Mouse (Mus musculus): ENCODE measurements at regions not wholly inside any gene's neighbourhood (a gene's known extent, or its start where the extent isn't known, plus 50 kb on each side); places are given as distances from the start of the nearest gene placed in this dataset.

DNA sequence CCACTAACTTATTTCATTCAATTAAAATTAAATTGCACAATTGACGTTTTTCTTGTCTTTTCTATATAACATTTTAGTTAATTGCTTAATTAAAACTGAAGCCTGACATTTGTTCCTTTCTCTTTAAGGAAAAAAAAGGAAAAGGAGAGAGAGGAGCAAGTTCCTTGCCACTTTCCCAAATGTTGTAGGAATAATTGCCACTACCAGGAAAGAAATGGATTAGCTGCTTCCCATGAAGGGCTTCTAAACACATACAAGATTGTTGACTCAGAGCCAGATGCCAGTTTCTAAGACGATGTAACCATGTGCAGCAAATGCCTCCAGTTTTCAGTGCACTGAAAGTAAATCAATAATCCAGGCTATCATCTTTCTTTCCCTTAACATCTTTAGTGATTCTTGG, 914.5 kb downstream of the Adgrl2 start:
- H3K9me3 ChIP-seq, result no peaks in the 10 kb centered on the region
- no peaks in the 10 kb centered on the region for H3K4me1 ChIP-seq
- ATAC-seq (ENCODE audit: low FRiP score, low read depth), result no peak
- no peaks in the 10 kb centered on the region for H3K27me3 ChIP-seq
- H3K4me3 ChIP-seq, result no peak overlapping the region
- no peak overlapping the region for H3K9ac ChIP-seq (replicated peaks)
- WGBS, result 67% methylated on average over 2 of the region's 2 CpGs
- H3K36me3 ChIP-seq, result no peaks in the 10 kb centered on the region
- no peak overlapping the region for H3K27ac ChIP-seq (replicated peaks)
- H3K4me2 ChIP-seq (replicated peaks), result no peak overlapping the region

- Histone ChIP-seq H3K4me1 (no peaks in the 10 kb centered on the region), H3K4me2 (replicated peaks) (no peak overlapping the region), H3K27me3 (no peaks in the 10 kb centered on the region), H3K27ac (replicated peaks) (no peak overlapping the region), H3K9me3 (no peaks in the 10 kb centered on the region), H3K9ac (replicated peaks) (no peak overlapping the region), H3K4me3 (no peak overlapping the region), H3K36me3 (no peaks in the 10 kb centered on the region)
- no peak for ATAC-seq (ENCODE audit: low FRiP score, low read depth)
- 85% methylated on average over 6 of the region's 6 CpGs for WGBS
These were observed 923.7 kb downstream of the Adgrl2 start for GRCm38 (mm10) chr3:148066701-148067100.

GRCm38 (mm10) chr3:148056074-148056473, 934.3 kb downstream of the Adgrl2 start:
- Histone ChIP-seq H3K9me3 (no peaks in the 10 kb centered on the region), H3K9ac (replicated peaks) (no peak overlapping the region), H3K4me3 (no peak overlapping the region), H3K27ac (replicated peaks) (no peak overlapping the region), H3K4me1 (no peaks in the 10 kb centered on the region), H3K27me3 (no peaks in the 10 kb centered on the region), H3K36me3 (no peaks in the 10 kb centered on the region), H3K4me2 (replicated peaks) (no peak overlapping the region)
- ATAC-seq (ENCODE audit: low FRiP score, low read depth), result no peak
- 86% methylated on average over 4 of the region's 4 CpGs for WGBS

GRCm38 (mm10) chr3:148052516-148052915, 937.8 kb downstream of the Adgrl2 start:
- H3K27me3 ChIP-seq, result no peaks in the 10 kb centered on the region
- WGBS, result 63% methylated on average over 5 of the region's 5 CpGs
- H3K4me2 ChIP-seq (replicated peaks), result no peak overlapping the region
- ATAC-seq (ENCODE audit: low FRiP score, low read depth), result no peak
- H3K4me3 ChIP-seq, result no peak overlapping the region
- H3K4me1 ChIP-seq, result no peaks in the 10 kb centered on the region
- no peaks in the 10 kb centered on the region for H3K36me3 ChIP-seq
- H3K27ac ChIP-seq (replicated peaks), result no peak overlapping the region
- no peak overlapping the region for H3K9ac ChIP-seq (replicated peaks)
- H3K9me3 ChIP-seq, result no peaks in the 10 kb centered on the region

GRCm38 (mm10) chr3:148048247-148048646, 942.1 kb downstream of the Adgrl2 start:
- no peaks in the 10 kb centered on the region for H3K4me1 ChIP-seq
- no peaks in the 10 kb centered on the region for H3K36me3 ChIP-seq
- no peaks in the 10 kb centered on the region for H3K9me3 ChIP-seq
- H3K27ac ChIP-seq (replicated peaks), result no peak overlapping the region
- H3K4me2 ChIP-seq (replicated peaks), result no peak overlapping the region
- no peaks in the 10 kb centered on the region for H3K27me3 ChIP-seq
- H3K9ac ChIP-seq (replicated peaks), result no peak overlapping the region
- H3K4me3 ChIP-seq, result no peak overlapping the region
- ATAC-seq (ENCODE audit: low FRiP score, low read depth), result no peak
- 88% methylated on average over 2 of the region's 2 CpGs for WGBS

DNA sequence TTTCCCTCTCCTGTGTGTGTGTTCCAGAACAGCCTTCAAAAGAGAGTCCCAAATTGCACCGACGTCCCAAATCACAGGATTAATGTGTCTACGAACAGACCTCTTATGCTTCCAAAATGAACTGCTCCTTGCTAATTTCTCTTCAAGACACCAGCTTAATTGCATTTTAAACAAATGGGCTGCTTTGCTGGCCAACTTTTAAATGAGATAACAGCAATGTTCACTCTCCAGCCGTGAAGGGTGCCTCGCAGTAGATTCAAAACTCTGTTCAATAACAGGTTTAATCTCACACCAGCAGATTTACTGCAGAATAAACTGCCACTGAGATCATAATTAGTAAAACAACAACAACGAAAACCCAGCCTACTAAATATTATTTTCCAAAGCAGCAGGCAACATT, 957.8 kb downstream of the Adgrl2 start:
- WGBS, result 73% methylated on average over 6 of the region's 6 CpGs
- H3K36me3 ChIP-seq, result no peaks in the 10 kb centered on the region

GRCm38 (mm10) chr3:148005831-148006230, 984.5 kb downstream of the Adgrl2 start:
- WGBS, result 68% methylated on average over 5 of the region's 5 CpGs
- no peaks in the 10 kb centered on the region for H3K27me3 ChIP-seq

More for the DNA sequence above, 957.8 kb downstream of the Adgrl2 start:
- no peak overlapping the region for H3K4me3 ChIP-seq
- no peaks in the 10 kb centered on the region for H3K9me3 ChIP-seq
- H3K4me1 ChIP-seq, result no peaks in the 10 kb centered on the region
- ATAC-seq (ENCODE audit: low FRiP score, low read depth), result no peak
- no peak overlapping the region for H3K27ac ChIP-seq (replicated peaks)
- no peak overlapping the region for H3K4me2 ChIP-seq (replicated peaks)
- no peaks in the 10 kb centered on the region for H3K27me3 ChIP-seq
- no peak overlapping the region for H3K9ac ChIP-seq (replicated peaks)

GRCm38 (mm10) chr3:148004006-148004405, 986.3 kb downstream of the Adgrl2 start:
- 55% methylated on average over 3 of the region's 3 CpGs for WGBS
- no peak overlapping the region for H3K27ac ChIP-seq (replicated peaks)
- H3K4me1 ChIP-seq, result no peaks in the 10 kb centered on the region
- no peak overlapping the region for H3K4me2 ChIP-seq (replicated peaks)
- no peaks in the 10 kb centered on the region for H3K27me3 ChIP-seq
- no peak for ATAC-seq (ENCODE audit: low FRiP score, low read depth)
- H3K36me3 ChIP-seq, result no peaks in the 10 kb centered on the region
- no peaks in the 10 kb centered on the region for H3K9me3 ChIP-seq
- H3K9ac ChIP-seq (replicated peaks), result no peak overlapping the region
- H3K4me3 ChIP-seq, result no peak overlapping the region

More at GRCm38 (mm10) chr3:148005831-148006230, 984.5 kb downstream of the Adgrl2 start:
- Histone ChIP-seq H3K4me3 (no peak overlapping the region), H3K9ac (replicated peaks) (no peak overlapping the region), H3K36me3 (no peaks in the 10 kb centered on the region), H3K27ac (replicated peaks) (no peak overlapping the region), H3K4me1 (no peaks in the 10 kb centered on the region), H3K4me2 (replicated peaks) (no peak overlapping the region), H3K9me3 (no peaks in the 10 kb centered on the region)
- no peak for ATAC-seq (ENCODE audit: low FRiP score, low read depth)

GRCm38 (mm10) chr3:147999330-147999953, 990.9 kb downstream of the Adgrl2 start:
- no peaks in the 10 kb centered on the region for H3K27me3 ChIP-seq
- WGBS, result 70% methylated on average over 15 of the region's 15 CpGs
- no peaks in the 10 kb centered on the region for H3K9me3 ChIP-seq
- no peak overlapping the region for H3K4me3 ChIP-seq
- no peaks in the 10 kb centered on the region for H3K36me3 ChIP-seq
- no peak for ATAC-seq (ENCODE audit: low FRiP score, low read depth)
- H3K4me1 ChIP-seq, result no peaks in the 10 kb centered on the region
- H3K4me2 ChIP-seq (replicated peaks), result no peak overlapping the region
- no peak overlapping the region for H3K27ac ChIP-seq (replicated peaks)
- no peak overlapping the region for H3K9ac ChIP-seq (replicated peaks)

- H3K4me1 ChIP-seq, result peaks cover 9% of the 10 kb centered on the region; the same call in 1 of the 2 replicates
- H3K4me3 ChIP-seq, result no peak overlapping the region
- no peaks in the 10 kb centered on the region for H3K36me3 ChIP-seq
- no peak overlapping the region for H3K9ac ChIP-seq (replicated peaks)
- no peaks in the 10 kb centered on the region for H3K27me3 ChIP-seq
- H3K27ac ChIP-seq (replicated peaks), result no peak overlapping the region
- ATAC-seq (ENCODE audit: low FRiP score, low read depth), result no peak
- H3K4me2 ChIP-seq (replicated peaks), result no peak overlapping the region
- WGBS, result 80% methylated on average over 9 of the region's 9 CpGs
- no peaks in the 10 kb centered on the region for H3K9me3 ChIP-seq
These were observed 998.6 kb downstream of the Adgrl2 start for GRCm38 (mm10) chr3:147991738-147992137.

DNA sequence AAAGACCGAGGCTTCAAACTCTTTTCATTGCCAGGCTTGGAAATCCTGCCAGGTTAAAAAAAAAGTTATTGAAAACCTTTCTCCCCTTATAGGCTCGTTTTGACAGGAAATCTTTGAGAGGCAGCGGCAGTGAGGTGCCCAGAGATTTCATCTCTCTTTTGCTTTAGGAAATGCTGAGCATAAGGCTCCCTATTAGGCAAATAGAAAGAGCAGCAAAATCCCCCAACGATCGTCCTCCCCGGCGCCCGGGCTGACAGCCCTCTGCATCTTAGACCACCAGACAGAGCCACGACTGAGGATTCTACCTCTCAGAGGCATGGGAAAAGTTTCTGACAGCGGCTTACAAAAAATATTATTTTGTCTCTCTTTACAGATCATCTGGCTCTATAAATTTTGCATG, 999.5 kb downstream of the Adgrl2 start:
- Histone ChIP-seq H3K36me3 (no peaks in the 10 kb centered on the region), H3K27me3 (no peaks in the 10 kb centered on the region), H3K4me1 (peaks cover 9% of the 10 kb centered on the region; the same call in 1 of the 2 replicates), H3K4me3 (0 out of 2 replicates have a peak overlapping the region, but pooled peaks have one; percentile 5), H3K4me2 (replicated peaks) (peak overlapping the region; percentile 39), H3K9ac (replicated peaks) (no peak overlapping the region), H3K9me3 (no peaks in the 10 kb centered on the region), H3K27ac (replicated peaks) (no peak overlapping the region)
- 27% methylated on average over 10 of the region's 10 CpGs for WGBS
- no peak for ATAC-seq (ENCODE audit: low FRiP score, low read depth)

GRCm38 (mm10) chr3:147982831-147983230, 1007.5 kb downstream of the Adgrl2 start:
- 38% methylated on average over 5 of the region's 5 CpGs for WGBS
- H3K4me2 ChIP-seq (replicated peaks), result no peak overlapping the region
- no peaks in the 10 kb centered on the region for H3K9me3 ChIP-seq
- no peaks in the 10 kb centered on the region for H3K36me3 ChIP-seq
- H3K27ac ChIP-seq (replicated peaks), result no peak overlapping the region
- peaks cover 4% of the 10 kb centered on the region; the same call in 1 of the 2 replicates for H3K4me1 ChIP-seq
- ATAC-seq (ENCODE audit: low FRiP score, low read depth), result no peak
- H3K9ac ChIP-seq (replicated peaks), result no peak overlapping the region
- peaks cover 12% of the 10 kb centered on the region; the same call in 1 of the 2 replicates for H3K27me3 ChIP-seq
- no peak overlapping the region for H3K4me3 ChIP-seq

GRCm38 (mm10) chr3:147981621-147982020, 1008.7 kb downstream of the Adgrl2 start:
- no peak overlapping the region for H3K9ac ChIP-seq (replicated peaks)
- H3K27ac ChIP-seq (replicated peaks), result no peak overlapping the region
- H3K27me3 ChIP-seq, result peaks cover 16% of the 10 kb centered on the region; the same call in 1 of the 2 replicates
- no peaks in the 10 kb centered on the region; the same call in 1 of the 2 replicates for H3K4me1 ChIP-seq
- 63% methylated on average over 4 of the region's 4 CpGs for WGBS
- H3K4me2 ChIP-seq (replicated peaks), result no peak overlapping the region
- H3K4me3 ChIP-seq, result no peak overlapping the region
- ATAC-seq (ENCODE audit: low FRiP score, low read depth), result no peak
- no peaks in the 10 kb centered on the region for H3K9me3 ChIP-seq
- no peaks in the 10 kb centered on the region for H3K36me3 ChIP-seq
